Mouse (Mus musculus) embryonic facial prominence, embryonic 10.5 days (tissue): ENCODE results near the gene Grap2. TPM values are rescaled to one million over a fixed set of nuclear protein-coding genes. Genes with fewer than 3 reads are reported as not detected.

Experiments
- DNase-seq: peaks from one replicate; pipeline ENCODE4 v3.0.0-alpha.2; 2017; ENCODE audit warnings: low spot score
- H3K27ac ChIP-seq: fragments of 300-500 bp; sonication (generic); replicated peaks from 2 replicates; pipeline ENCODE4 v1.5.1; 2016; ENCODE audit warnings: mild to moderate bottlenecking
- H3K27me3 ChIP-seq: fragments of 300-500 bp; sonication (generic); replicated peaks from 2 replicates; pipeline ENCODE4 v1.6.1; 2016; ENCODE audit warnings: low read depth, mild to moderate bottlenecking; ENCODE audit not compliant: poor library complexity, severe bottlenecking
- H3K36me3 ChIP-seq: fragments of 300-500 bp; sonication (generic); replicated peaks from 2 replicates; pipeline ENCODE4 v1.6.1; 2016; ENCODE audit warnings: mild to moderate bottlenecking, moderate library complexity
- H3K4me1 ChIP-seq: fragments of 300-500 bp; sonication (generic); 2 replicates; pipeline ENCODE4 v1.6.1; 2016
- H3K4me3 ChIP-seq: fragments of 300-500 bp; sonication (generic); 2 replicates; pipeline ENCODE4 v1.5.1; 2016; ENCODE audit warnings: mild to moderate bottlenecking, moderate library complexity
- H3K9me3 ChIP-seq: fragments of 300-500 bp; sonication (generic); 2 replicates; pipeline ENCODE4 v1.6.1; 2016; ENCODE audit warnings: mild to moderate bottlenecking
- WGBS: fragments of 180-500 bp; shearing (Covaris S2); methylation state at CpG from one replicate; pipeline ENCODE4 v1.1.7; 2016; 5-methylcytosine and 5-hydroxymethylcytosine counted together
- polyA plus RNA-seq: library from polyadenylated mRNA; unstranded; fragments of >200 nt; fragmentation: Nextera tagmentation; extraction: Ambion mirVana; gene quantifications from 2 replicates; pipeline ENCODE4 v1.2.1, GENCODE M21; 2016

Gene Grap2
- polyA plus RNA-seq, 1 experiment from 2014 or later, result 1.0 TPM

DNA sequence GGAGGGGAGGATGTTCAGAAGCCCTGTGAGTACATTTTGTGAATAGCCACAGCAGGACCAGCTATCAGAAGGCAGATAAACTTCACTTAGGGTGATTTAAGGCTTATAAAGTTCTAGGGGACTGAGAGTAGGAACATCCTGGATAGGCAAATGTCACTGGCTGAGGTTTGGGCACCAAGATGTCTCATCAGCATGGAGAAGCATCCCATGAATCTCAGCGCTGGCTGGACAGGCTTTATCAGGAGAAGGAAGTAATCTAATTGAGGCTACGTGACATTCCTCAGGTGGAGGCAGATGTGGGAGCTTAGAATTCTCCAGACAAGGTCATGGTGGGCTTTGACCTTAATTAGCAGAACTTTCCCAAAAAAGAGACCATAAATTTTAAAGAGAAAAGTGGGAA lies 16.4 kb upstream of the Grap2 start:
- DNase-seq, result no peak
- Histone ChIP-seq H3K27ac (no peak overlapping the region), H3K4me1 (peaks cover 10% of the 10 kb centered on the region), H3K4me3 (no peak overlapping the region), H3K36me3 (no peaks in the 10 kb centered on the region), H3K27me3 (no peaks in the 10 kb centered on the region), H3K9me3 (no peaks in the 10 kb centered on the region)
- 75% methylated on average over 2 of the region's 2 CpGs for WGBS

DNA sequence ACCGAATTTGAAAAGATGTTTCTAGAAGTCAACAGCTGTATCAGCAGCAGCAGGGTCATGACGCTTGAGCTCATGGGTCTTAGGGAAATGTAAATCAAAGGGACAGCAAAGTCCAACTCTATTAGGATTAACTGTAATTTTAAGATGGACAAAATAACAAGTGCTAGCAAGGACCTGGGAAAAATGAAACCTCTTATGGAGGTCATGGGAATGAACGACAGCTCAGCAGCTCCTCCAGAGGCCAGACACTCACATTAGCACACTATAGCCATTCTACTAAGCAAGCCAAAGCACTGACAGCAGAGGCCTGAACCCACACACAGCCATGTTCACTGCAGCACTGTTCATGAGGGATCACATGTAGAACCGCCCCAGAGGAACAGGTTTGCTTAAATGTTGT lies 14.6 kb upstream of the Grap2 start:
- Histone ChIP-seq H3K36me3 (no peaks in the 10 kb centered on the region), H3K9me3 (no peaks in the 10 kb centered on the region), H3K4me3 (no peak overlapping the region), H3K4me1 (peaks cover 6% of the 10 kb centered on the region), H3K27ac (no peak overlapping the region), H3K27me3 (no peaks in the 10 kb centered on the region)
- WGBS, result 72% methylated on average over 4 of the region's 4 CpGs
- no peak for DNase-seq

DNA sequence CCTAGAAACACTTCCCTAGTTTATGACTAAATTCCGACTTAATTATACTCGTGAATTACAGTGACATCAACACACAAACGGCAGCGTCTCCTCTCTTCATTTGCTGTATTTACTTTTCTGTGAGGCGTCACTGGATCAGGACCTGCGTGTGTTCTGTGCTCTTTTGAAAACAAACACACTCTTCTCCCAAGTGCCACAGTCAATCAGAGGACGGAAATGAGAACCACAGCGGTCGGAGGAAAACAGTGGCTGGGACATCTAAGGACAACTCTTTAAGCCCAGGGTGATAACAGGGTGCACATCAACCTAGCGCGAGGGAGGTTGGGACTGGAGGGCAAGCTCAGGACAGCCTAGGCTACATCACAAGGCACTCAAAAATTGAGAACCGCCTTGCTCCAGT lies 12.9 kb upstream of the Grap2 start:
- Histone ChIP-seq H3K4me3 (no peak overlapping the region), H3K27me3 (no peaks in the 10 kb centered on the region), H3K9me3 (no peaks in the 10 kb centered on the region), H3K36me3 (no peaks in the 10 kb centered on the region), H3K4me1 (peaks cover 6% of the 10 kb centered on the region), H3K27ac (no peak overlapping the region)
- 69% methylated on average over 12 of the region's 12 CpGs for WGBS
- no peak for DNase-seq

DNA sequence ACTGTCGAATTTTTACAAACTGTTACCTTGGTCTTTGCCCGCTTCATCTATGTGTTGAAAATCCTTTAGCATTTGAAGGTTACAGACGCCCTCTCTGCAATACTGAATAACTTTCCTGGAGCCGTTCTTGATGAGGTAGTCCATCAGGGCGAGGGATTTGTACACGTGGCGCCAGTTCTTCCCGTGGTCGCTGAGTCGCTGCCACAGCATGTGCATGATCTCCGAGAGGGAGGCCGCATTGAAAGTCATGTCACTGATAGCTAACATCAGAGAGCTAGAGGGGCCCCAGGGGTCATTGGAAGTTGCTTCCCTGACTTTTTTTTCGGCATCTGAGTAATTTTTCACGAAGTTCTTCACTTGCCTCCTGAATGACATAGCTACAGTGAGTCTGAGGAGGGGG lies 12.4 kb upstream of the Grap2 start:
- Histone ChIP-seq H3K36me3 (no peaks in the 10 kb centered on the region), H3K27me3 (no peaks in the 10 kb centered on the region), H3K4me1 (peaks cover 6% of the 10 kb centered on the region), H3K27ac (no peak overlapping the region), H3K4me3 (no peak overlapping the region), H3K9me3 (no peaks in the 10 kb centered on the region)
- WGBS, result 74% methylated on average over 14 of the region's 14 CpGs
- DNase-seq, result no peak

DNA sequence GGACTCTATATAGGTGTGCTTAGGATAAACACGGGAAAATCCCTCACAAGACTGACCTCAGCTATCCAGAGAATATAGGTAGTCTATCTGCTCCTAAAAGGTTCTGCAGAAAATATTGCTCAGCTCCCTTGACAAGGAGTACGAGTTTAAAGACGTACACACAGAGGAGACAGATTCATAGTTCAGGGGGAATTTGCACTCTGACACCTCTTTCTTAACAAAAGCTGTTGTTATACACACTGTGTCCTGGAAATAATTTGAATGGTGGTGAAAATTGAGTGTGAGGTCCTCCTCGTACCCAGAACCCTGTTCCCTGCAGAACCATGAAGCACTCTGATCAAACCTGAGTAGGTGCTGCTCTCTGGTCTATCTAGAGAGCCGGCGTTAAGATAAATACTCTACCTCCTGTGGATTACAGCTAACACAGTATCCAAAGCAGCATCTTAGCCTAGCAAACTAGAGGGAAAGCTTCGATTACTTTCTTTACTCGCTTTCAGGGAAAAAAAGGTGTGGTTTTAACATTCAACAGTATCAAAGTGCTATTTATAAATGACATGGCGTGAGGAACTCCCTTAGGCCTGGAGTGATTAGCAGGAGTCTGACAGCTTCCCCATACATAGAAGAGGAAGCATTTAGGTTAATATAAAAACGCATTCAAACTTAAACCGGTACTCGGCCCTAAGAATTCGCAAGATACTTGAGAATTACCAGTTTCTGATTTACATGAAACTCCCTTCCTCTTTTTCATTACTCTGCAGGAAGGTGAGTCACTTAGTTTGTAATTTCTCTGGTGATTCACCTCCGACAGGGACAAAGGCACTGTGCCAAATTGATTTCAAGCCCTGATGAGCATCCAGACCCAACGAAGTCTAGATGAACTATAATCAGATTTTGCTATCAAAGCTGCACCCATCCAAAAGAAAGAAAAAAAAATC lies 11.5 kb upstream of the Grap2 start:
- DNase-seq, result no peak
- Histone ChIP-seq H3K4me1 (peaks cover 6% of the 10 kb centered on the region), H3K27me3 (no peaks in the 10 kb centered on the region), H3K36me3 (no peaks in the 10 kb centered on the region), H3K27ac (no peak overlapping the region), H3K9me3 (no peaks in the 10 kb centered on the region), H3K4me3 (no peak overlapping the region)
- WGBS, result 71% methylated on average over 15 of the region's 15 CpGs

DNA sequence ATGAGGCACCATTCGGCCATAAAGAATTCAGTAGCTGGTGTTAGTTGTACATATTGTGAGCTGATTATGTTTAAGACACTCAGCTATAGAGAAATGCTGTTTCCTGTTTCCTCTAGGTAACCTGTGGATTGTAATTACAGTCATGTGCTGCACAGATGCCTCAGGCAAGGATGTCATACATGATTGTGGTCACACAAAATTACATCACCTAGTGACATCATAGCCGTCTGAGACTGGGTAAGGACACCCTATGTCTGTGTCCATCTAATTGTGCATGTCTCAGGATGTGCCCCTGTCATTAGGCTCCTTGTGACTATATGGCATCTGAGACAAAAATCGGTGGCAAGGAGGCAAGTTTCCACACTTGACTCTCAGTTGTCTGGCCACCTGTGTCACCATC lies 9.9 kb upstream of the Grap2 start:
- H3K9me3 ChIP-seq, result no peaks in the 10 kb centered on the region
- H3K27me3 ChIP-seq, result no peaks in the 10 kb centered on the region
- H3K4me1 ChIP-seq, result peaks cover 6% of the 10 kb centered on the region
- no peak for DNase-seq
- H3K36me3 ChIP-seq, result no peaks in the 10 kb centered on the region
- 75% methylated on average over 3 of the region's 3 CpGs for WGBS
- H3K27ac ChIP-seq, result no peak overlapping the region
- no peak overlapping the region for H3K4me3 ChIP-seq

DNA sequence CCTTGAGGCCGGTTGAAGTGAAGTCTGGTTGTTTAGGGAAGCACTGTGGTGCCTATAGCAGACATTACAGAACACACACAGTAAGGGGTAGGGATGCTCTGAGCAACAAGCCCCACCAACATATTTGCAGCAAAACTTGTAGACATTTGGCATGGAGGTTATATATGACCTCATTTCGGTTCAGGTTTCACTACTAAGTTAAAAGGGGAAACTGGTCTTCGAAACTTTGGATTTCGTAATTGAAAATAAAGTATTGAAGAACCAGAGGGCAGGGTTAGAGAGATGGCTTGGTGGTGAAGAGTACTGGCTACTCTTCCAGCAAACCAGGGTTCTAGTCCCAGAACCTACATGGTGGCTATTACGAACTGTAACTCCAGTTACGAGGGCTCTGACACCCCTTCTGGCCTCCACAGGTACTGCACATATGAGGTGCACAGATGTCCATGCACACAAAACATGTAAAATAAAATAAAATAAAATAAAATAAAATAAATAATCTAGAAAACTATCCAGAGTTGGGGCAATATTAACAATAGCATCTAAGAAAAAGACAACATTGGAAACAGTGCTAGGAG lies 8.7 kb upstream of the Grap2 start:
- Histone ChIP-seq H3K4me1 (peaks cover 6% of the 10 kb centered on the region), H3K36me3 (no peaks in the 10 kb centered on the region), H3K27me3 (no peaks in the 10 kb centered on the region; the same call in 1 of the 2 replicates), H3K27ac (no peak overlapping the region), H3K9me3 (no peaks in the 10 kb centered on the region), H3K4me3 (no peak overlapping the region)
- DNase-seq, result no peak
- WGBS, result 94% methylated on average over 6 of the region's 6 CpGs

DNA sequence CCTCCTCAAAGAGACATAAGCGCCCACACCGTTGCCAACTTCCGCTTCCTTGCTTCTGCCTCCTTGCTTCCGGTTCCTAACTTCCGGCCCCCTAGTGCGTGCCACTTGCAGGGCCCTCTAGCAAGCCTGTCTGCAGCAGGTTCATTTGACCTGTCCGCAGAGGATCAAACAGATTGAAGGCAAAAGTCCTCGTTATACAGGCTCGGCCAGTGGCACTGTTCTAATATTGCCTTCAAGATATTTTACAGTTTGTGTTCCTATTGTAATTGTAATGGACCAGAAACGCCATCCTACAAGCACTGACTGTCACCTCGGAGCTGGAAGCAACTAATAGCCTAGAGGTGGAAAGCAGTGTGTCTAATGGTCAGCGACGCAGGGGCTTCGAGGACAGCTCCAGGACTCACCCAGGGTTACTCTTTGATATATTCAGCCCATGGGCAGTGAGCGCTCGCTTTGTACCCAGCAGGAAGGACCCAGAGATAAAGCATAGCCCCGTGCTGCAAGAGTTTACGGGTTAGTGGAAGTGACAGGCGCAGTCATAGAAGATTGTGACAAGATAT lies 7.2 kb upstream of the Grap2 start, which contains the start of gene Enthd1:
Gene Enthd1 (minus strand): TSS at position 51 of the 560 bp plus-strand sequence.
- Histone ChIP-seq H3K36me3 (no peaks in the 10 kb centered on the region), H3K4me1 (peaks cover 6% of the 10 kb centered on the region), H3K9me3 (no peaks in the 10 kb centered on the region), H3K4me3 (no peak within 1 kb of the TSS), H3K27me3 (peaks cover 3% of the 10 kb centered on the region; the same call in 1 of the 2 replicates), H3K27ac (no peak within 1 kb of the TSS)
- 84% methylated on average over 19 of the region's 19 CpGs for WGBS
- no peak for DNase-seq

DNA sequence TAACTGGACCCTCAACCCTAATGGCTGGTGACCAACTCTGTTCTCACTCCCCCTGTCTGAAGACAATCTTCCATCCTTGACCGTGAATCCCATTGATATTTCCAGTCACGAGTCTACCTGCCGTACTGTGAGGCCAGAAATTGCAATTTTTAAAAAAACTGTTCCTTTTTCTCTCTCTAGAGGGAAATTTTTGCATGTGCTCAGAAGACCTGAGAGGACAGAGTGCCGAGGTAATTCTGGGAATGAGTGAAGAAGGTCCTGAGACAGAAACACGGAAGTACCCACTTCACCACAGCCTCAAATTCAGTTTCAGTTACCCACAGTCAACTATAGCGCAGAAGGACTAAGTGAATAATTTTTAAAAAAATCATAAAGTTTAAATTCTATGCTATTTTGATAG lies 5.7 kb upstream of the Grap2 start:
- H3K4me1 ChIP-seq, result peaks cover 6% of the 10 kb centered on the region; the same call in 1 of the 2 replicates
- H3K9me3 ChIP-seq, result no peaks in the 10 kb centered on the region
- no peaks in the 10 kb centered on the region for H3K36me3 ChIP-seq
- WGBS, result 92% methylated on average over 6 of the region's 6 CpGs
- no peak overlapping the region for H3K27ac ChIP-seq
- H3K27me3 ChIP-seq, result peaks cover 9% of the 10 kb centered on the region
- no peak overlapping the region for H3K4me3 ChIP-seq
- DNase-seq, result no peak

DNA sequence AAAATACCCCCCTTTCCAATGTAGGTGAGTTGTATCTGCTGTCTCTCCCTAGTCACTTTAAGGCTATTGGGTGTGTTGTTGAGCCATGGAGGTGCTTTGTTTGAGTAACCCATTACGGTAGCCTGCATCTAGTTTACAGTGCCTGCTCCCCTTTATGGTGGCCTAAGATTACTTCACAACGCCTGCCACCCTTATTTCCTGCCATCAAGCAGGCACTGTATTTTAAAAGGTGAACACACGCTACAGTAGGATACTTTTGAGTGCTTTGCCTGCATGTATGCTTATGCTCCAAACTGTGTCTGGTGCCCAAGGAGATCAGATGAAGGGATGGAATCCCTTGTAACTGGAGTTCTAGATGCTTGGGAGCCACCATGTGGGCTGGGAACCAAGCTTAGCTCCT lies 5.3 kb upstream of the Grap2 start:
- DNase-seq, result no peak
- 88% methylated on average over 3 of the region's 3 CpGs for WGBS
- no peaks in the 10 kb centered on the region for H3K9me3 ChIP-seq
- peaks cover 13% of the 10 kb centered on the region for H3K27me3 ChIP-seq
- peaks cover 6% of the 10 kb centered on the region; the same call in 1 of the 2 replicates for H3K4me1 ChIP-seq
- no peak overlapping the region for H3K4me3 ChIP-seq
- no peaks in the 10 kb centered on the region for H3K36me3 ChIP-seq
- H3K27ac ChIP-seq, result no peak overlapping the region

DNA sequence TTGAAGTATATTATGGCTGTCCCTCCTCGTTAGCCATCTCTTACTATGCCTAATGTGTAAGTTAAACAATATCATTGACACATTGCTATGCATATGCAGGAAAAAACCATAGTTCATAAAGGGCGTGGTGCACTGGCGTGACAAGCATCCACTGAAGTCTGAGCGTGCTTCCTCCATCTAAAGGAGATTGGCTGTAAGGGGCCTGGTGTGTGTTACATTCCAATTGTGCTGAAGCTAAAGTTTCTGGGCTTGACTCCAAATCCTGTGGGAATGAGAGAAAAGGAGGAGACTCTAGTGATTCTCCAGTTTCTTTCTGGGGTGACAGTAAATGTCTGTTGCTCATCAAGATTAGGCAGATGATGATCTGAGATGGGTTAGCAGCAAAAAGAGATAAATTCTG lies 4.7 kb upstream of the Grap2 start:
- WGBS, result 85% methylated on average over 4 of the region's 4 CpGs
- no peak for DNase-seq
- H3K27ac ChIP-seq, result no peak overlapping the region
- H3K4me1 ChIP-seq, result peaks cover 9% of the 10 kb centered on the region; the same call in 1 of the 2 replicates
- no peaks in the 10 kb centered on the region for H3K9me3 ChIP-seq
- no peaks in the 10 kb centered on the region for H3K36me3 ChIP-seq
- peaks cover 18% of the 10 kb centered on the region for H3K27me3 ChIP-seq
- H3K4me3 ChIP-seq, result no peak overlapping the region

DNA sequence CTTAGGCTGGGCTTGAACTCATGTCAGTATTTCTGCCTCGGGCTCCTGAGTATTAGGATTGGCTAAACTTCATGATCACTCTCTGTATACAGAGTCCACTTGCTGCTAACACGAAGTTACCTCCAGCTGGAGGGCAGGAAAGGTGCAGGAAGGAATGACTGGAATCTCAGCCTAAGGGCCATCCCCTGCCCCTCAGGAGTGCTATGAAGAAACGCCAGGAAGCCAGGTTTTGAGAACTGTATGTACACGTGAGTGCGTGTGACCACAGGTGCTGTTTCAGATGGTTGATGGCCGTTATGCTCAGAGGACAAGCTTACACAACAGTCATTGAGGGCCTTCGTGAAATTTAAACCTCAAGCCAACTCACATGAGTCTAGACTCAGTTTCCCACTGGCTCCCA lies 3.2 kb upstream of the Grap2 start:
- H3K4me1 ChIP-seq, result peaks cover 9% of the 10 kb centered on the region; the same call in 1 of the 2 replicates
- H3K36me3 ChIP-seq, result no peaks in the 10 kb centered on the region
- WGBS, result 71% methylated on average over 7 of the region's 7 CpGs
- no peak overlapping the region for H3K4me3 ChIP-seq
- no peaks in the 10 kb centered on the region for H3K9me3 ChIP-seq
- H3K27me3 ChIP-seq, result peaks cover 18% of the 10 kb centered on the region
- DNase-seq, result no peak
- H3K27ac ChIP-seq, result no peak overlapping the region
